Mouse (Mus musculus): ENCODE results near the gene Tepp.

The Tepp gene

GRCm38 (mm10) chr8:95310342-95310970, at the start of gene Tepp:
Gene Tepp, plus strand, starts transcription at chr8:95310566.
- DNase-seq (ENCODE audit: low spot score) = no peak

DNA sequence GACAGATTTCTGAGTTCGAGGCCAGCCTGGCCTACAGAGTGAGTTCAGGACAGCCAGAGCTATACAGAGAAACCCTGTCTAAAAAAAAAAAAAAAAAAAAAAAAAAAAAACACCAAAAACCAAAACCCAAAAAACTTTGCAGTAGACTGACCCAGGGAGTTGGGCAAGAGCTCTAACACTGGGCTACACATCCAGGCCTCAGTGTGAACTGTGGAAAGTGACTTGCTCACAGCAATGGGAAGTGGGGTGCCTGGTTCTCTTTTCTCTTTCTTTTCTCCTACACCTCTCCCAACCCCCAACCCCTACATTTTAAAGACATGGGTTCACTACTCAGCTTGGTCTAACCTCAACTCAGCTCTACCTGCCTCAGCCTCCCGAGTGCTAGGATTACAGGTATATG, 48.2 kb upstream of the Tepp start:
- DNase-seq (ENCODE audit: low spot score) = no peak

DNA sequence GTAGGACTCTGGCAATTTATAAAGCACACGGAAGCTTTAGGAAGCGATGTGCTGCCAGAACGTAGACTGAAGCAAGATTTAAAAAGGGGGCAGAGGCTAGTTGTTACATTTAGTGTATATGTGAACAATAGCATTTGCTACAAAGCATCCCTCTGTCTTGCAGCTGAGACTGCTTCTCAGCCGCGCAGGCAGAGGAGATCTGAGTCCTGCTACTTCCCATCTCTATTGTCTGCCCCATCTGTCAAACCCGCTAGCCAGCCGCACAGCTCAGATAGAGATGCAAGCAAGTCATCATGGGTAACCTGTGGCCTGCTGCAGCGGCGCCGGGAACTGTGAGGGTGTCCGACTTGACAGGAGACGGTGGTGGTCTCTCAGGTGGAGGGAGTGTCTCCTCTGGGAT, 39.9 kb upstream of the Tepp start:
- no peak for DNase-seq (ENCODE audit: low spot score)

DNA sequence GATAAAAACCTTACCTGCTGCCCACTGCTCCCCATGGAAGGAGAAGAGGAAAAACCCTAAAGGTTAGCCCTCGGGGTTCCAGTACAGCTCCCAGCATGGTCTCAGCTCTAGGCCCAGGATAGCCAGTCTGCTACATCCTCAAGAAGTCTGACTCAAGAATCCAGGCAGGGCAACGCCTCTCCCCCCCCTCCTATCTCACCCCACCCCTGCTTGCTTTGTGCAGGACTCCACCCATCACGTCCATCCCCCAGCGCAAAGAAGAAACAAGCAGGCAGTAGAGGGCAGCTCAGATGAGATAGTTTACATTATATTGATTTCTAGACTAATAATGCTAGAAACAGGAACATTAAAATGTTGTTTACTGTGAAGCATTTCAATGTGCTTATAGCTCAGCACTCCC, 38.5 kb upstream of the Tepp start:
- DNase-seq (ENCODE audit: low spot score) = no peak

GRCm38 (mm10) chr8:95272871-95273270, 37.5 kb upstream of the Tepp start:
- no peak for DNase-seq (ENCODE audit: low spot score)

DNA sequence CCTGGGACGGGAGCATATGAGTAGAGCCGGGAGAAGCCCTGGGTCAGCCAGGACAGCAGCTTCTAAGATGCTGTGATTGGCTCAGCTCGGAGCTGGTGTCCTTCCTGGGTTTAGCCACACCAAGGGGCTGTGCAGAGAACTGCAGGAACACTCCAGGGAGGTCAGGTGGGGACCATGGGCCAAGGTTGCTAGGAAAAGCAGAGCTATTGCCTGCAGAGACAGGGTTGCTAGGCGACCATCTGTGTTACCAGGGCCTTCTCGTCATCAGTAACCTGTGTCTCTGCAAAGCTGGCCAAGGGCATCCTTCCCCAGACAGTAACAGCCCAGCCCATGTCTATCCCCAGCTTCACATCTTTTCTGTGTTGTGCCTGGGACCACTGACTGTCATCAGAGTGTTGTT, 28.9 kb upstream of the Tepp start:
- DNase-seq (ENCODE audit: low spot score) = no peak

- no peak for DNase-seq (ENCODE audit: low spot score)
Observed at GRCm38 (mm10) chr8:95289066-95289650, 21.2 kb upstream of the Tepp start.

- DNase-seq (ENCODE audit: low spot score) = no peak
Observed at GRCm38 (mm10) chr8:95293172-95293571, 17.2 kb upstream of the Tepp start.

DNA sequence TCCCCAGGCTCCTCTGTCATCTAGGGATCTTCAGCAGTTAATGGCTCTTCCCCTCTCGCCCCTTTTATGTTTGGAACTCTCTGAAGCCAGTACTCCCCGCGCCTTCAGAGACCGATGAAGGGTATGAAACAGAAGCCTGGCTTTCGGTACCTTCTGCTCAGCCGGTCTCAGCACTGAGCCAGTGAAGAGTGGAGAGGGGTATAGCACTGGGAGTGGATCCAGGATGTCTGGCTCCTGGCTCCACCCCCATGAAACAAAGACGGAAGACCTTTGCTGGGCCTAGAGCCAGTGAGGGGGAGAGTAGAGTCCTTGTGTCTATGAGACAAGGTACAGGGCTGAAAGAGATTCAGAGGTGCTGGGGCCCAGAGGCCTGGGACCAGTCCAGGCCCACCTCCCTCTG, 16.5 kb upstream of the Tepp start:
- no peak for DNase-seq (ENCODE audit: low spot score)

DNA sequence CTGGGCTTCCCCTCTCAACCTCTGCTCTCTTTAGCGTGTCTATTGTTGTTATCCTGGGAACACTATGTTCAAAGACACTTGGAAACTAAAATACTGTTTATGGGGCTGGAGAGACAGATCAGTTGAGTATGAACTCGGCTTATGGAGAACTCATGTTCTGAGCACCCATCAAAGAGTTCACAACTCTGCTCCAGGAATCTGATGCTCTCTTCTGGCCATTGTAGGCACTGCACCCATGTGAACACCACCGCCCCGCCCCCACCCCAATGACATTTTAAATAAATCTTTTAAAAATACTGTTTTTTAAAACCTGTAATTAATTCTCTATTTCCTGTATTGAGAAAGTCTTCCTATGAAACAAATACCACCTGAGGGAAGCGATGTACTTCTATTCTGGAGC, 8.0 kb upstream of the Tepp start:
- no peak for DNase-seq (ENCODE audit: low spot score)

DNA sequence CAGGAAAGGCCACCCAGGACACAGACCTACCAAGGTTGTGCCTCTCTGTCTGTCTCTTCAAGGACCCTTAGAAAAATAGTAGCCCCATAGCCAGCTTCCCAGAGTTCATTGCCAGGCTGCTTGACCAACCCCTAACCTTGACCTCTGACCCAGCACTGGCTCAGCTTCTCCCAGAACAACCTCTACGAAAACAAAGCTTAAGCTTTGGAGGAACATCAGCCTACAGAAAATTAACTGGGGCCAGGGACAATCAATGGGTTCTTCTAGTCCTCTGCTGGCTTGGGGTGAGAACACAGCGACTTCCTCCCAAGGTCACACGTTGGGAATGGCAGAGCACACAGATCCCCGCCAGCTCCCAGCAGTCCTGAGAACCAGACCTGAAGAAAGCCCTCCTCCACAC, 4.8 kb upstream of the Tepp start:
- DNase-seq (ENCODE audit: low spot score) = no peak

- DNase-seq (ENCODE audit: low spot score) = no peak
Observed at GRCm38 (mm10) chr8:95306431-95306830, 3.9 kb upstream of the Tepp start, which contains the start of gene Cngb1. Gene Cngb1, minus strand, starts transcription at chr8:95306585.

- no peak for DNase-seq (ENCODE audit: low spot score)
Observed at GRCm38 (mm10) chr8:95312836-95313235, 2.5 kb downstream of the Tepp start.

- no peak for DNase-seq (ENCODE audit: low spot score)
Observed at GRCm38 (mm10) chr8:95313857-95314256, 3.5 kb downstream of the Tepp start.

- no peak for DNase-seq (ENCODE audit: low spot score)
Observed at GRCm38 (mm10) chr8:95314707-95315106, 4.3 kb downstream of the Tepp start.

GRCm38 (mm10) chr8:95315350-95315749, 5.0 kb downstream of the Tepp start:
- no peak for DNase-seq (ENCODE audit: low spot score)

GRCm38 (mm10) chr8:95320224-95321139, 10.1 kb downstream of the Tepp start:
- no peak for DNase-seq (ENCODE audit: low spot score)

GRCm38 (mm10) chr8:95323201-95323600, 12.8 kb downstream of the Tepp start:
- DNase-seq (ENCODE audit: low spot score) = no peak

- no peak for DNase-seq (ENCODE audit: low spot score)
Observed at GRCm38 (mm10) chr8:95324646-95325045, 14.3 kb downstream of the Tepp start.

DNA sequence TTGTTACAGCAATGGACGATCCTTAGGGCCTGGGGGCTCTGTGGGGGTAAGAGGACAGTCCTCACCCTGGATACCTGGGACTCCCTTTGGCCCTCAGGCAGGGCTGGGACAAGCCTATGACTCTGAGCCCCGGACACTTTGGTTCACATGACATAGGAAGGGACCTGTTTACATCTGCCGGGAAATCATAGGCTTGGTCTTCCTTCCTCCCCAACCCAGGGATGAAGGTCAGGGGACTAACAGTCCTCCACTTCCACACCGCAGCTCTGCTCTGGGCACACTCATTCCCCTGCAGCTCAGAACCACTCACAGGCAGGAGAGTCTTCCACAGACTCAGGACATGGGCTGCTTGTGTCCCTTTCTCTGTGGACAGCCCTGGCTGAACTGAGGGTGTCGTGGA, 16.5 kb downstream of the Tepp start:
- DNase-seq (ENCODE audit: low spot score) = no peak

DNA sequence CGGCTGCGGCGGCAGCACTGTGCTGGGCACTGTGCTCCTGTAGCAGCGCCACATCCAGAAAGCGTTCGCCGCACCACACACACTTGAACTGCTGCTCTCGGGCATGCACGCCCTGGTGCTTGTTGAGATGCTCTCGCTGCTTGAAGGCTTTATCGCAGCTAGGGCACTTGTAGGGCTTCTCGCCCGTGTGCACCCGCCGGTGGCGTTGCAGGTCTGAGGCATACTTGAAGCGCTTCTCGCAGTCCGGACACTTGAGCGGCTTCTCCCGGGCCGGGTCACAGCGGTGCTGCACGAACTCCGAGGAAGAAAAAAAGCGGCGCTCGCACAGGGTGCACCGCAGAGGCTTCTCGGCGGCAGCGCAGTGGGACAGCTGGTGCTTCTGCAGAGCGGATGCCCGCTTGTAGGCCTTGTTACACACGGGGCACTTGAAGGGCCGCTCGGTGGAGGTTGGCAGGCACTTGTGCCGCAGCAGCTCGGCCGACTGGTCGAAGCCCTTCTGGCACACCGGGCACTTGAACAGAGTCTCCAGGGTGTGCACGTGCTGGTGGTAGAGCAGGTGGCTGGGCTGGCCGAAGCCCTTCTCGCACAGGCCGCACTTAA, 17.6 kb downstream of the Tepp start:
- no peak for DNase-seq (ENCODE audit: low spot score)

DNA sequence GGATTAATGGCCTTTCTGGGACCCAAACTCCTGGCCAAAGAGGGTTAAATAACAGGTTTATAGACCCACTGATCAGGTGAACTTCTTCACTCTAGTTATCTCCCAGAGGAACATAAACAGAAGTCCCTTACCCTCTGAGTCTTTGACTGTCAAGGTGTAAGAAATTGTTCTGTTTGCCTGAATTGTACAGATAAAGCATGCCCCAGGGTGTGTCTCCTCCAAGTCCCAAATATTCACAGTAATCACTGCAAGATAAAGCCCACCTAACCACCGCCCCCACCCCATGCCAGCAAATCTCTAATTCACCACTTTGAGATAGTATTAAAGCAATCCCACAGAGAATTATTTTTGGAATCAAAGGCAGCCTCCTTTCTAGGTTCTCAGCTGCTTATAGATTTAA, 20.0 kb downstream of the Tepp start:
- DNase-seq (ENCODE audit: low spot score) = no peak

Measured in layer of hippocampus, adult 9-10 months (tissue).